Mouse (Mus musculus): ENCODE data around the gene Zfp456. TPM values are rescaled to one million over a fixed set of nuclear protein-coding genes. Genes with fewer than 3 reads are reported as not detected.

Zfp456 gene
- total and polyA plus RNA-seq, 3 experiments: 2.4 to 7.4 (median 4.7) TPM

- Histone ChIP-seq H3K4me2 (ENCODE audit: insufficient read depth, low read depth, poor library complexity, severe bottlenecking) (peak overlapping the region; percentile 80), H3K4me1 (ENCODE audit: control insufficient read depth in 1 of 2, insufficient read depth in 2 of 2) (peaks cover 0 to 25% of the 10 kb centered on the region in 2 experiments; a peak in 2 of 4 replicates), H3K9me3 (replicated peaks; ENCODE audit: low read length) (peaks cover 4% of the 10 kb centered on the region), H3K36me3 (replicated peaks in 1 of 2; ENCODE audit: control insufficient read depth in 1 of 2, insufficient read depth in 1 of 2, low read length in 1 of 2) (peaks cover 0 to 7% of the 10 kb centered on the region in 2 experiments), H3K27ac (ENCODE audit: insufficient read depth, low read depth) (no peak overlapping the region), H3K27me3 (replicated peaks) (no peaks in the 10 kb centered on the region), H3K79me2 (replicated peaks; ENCODE audit: control insufficient read depth, extremely low read depth, insufficient read depth, poor library complexity, severe bottlenecking) (peaks cover 5% of the 10 kb centered on the region), H3K4me3 (replicated peaks in 1 of 3; ENCODE audit: low read depth in 2 of 3, low read length in 2 of 3, poor library complexity in 1 of 3) (peak overlapping the region; percentile 54 to 84 (median 77)), H3K9ac (ENCODE audit: insufficient read depth, low read depth) (peak overlapping the region; percentile 51; the same call in 1 of the 2 replicates)
- dilution Hi-C loops (cut with MboI; ENCODE audit: extremely low pct_ligation_motif_present, extremely low pct_unique_long_range_greater_than_20kb, low sequenced_read_pairs) (no loop called here), in situ Hi-C loops (cut with MboI; ENCODE audit: low pct_ligation_motif_present, low pct_unique_long_range_greater_than_20kb, low sequenced_read_pairs) (no loop called here)
- DNase-seq (ENCODE audit: extremely low read depth): no peak
- TF ChIP-seq MAFK (IDR thresholded peaks at IDR 0.05; ENCODE audit: insufficient replicate concordance, low read length): no peak
- no peak for TF ChIP-seq HCFC1 (IDR thresholded peaks at IDR 0.05; ENCODE audit: low read depth, low read length)
- no peak for TF ChIP-seq UBTF (IDR thresholded peaks at IDR 0.05; ENCODE audit: low read depth, low read length)
- TF ChIP-seq RAD21 (IDR thresholded peaks at IDR 0.05; ENCODE audit: low read depth, low read length): no peak
- 0 out of 2 replicates have a peak, but pooled peaks have one; percentile 12 for TF ChIP-seq RCOR1 (conservative IDR thresholded peaks at IDR 0.05; ENCODE audit: low read depth, low read length)
- TF ChIP-seq NELFE (IDR thresholded peaks at IDR 0.05; ENCODE audit: low read depth, low read length): no peak
- TF ChIP-seq CTCF (conservative IDR thresholded peaks at IDR 0.05 in 1 of 2, IDR thresholded peaks at IDR 0.05 in 1 of 2; ENCODE audit: low read depth in 2 of 2, low read length in 2 of 2): no peak
- TF ChIP-seq JUN (IDR thresholded peaks at IDR 0.05; ENCODE audit: insufficient read depth, low read depth, low read length): no peak
Measured at GRCm38 (mm10) chr13:67332877-67333276, 42.7 kb downstream of the Zfp456 start.

- peaks cover 4% of the 10 kb centered on the region for H3K9me3 ChIP-seq (replicated peaks; ENCODE audit: low read length)
- H3K79me2 ChIP-seq (replicated peaks; ENCODE audit: control insufficient read depth, extremely low read depth, insufficient read depth, poor library complexity, severe bottlenecking): peaks cover 5% of the 10 kb centered on the region
- dilution Hi-C loops (cut with MboI; ENCODE audit: extremely low pct_ligation_motif_present, extremely low pct_unique_long_range_greater_than_20kb, low sequenced_read_pairs): no loop called here
- peak within 1 kb of the TSS; percentile 54 to 84 (median 77) for H3K4me3 ChIP-seq (replicated peaks in 1 of 3; ENCODE audit: low read depth in 2 of 3, low read length in 2 of 3, poor library complexity in 1 of 3)
- H3K27me3 ChIP-seq (replicated peaks): no peaks in the 10 kb centered on the region
- DNase-seq (ENCODE audit: extremely low read depth): peak; percentile 95
- H3K9ac ChIP-seq (ENCODE audit: insufficient read depth, low read depth): peak within 1 kb of the TSS; percentile 51
- peaks cover 0 to 7% of the 10 kb centered on the region in 2 experiments for H3K36me3 ChIP-seq (replicated peaks in 1 of 2; ENCODE audit: control insufficient read depth in 1 of 2, insufficient read depth in 1 of 2, low read length in 1 of 2)
- in situ Hi-C loops (cut with MboI; ENCODE audit: low pct_ligation_motif_present, low pct_unique_long_range_greater_than_20kb, low sequenced_read_pairs): no loop called here
- H3K27ac ChIP-seq (ENCODE audit: insufficient read depth, low read depth): 0 out of 2 replicates have a peak within 1 kb of the TSS, but pooled peaks have one; percentile 34
- H3K4me2 ChIP-seq (ENCODE audit: insufficient read depth, low read depth, poor library complexity, severe bottlenecking): peak within 1 kb of the TSS; percentile 93
- peaks cover 0 to 25% of the 10 kb centered on the region in 2 experiments; a peak in 2 of 4 replicates for H3K4me1 ChIP-seq (ENCODE audit: control insufficient read depth in 1 of 2, insufficient read depth in 2 of 2)
- TF ChIP-seq ZMIZ1 (IDR thresholded peaks at IDR 0.05; ENCODE audit: low read depth, low read length) (no peak), EP300 (IDR thresholded peaks at IDR 0.05; ENCODE audit: low read length) (0 out of 2 replicates have a peak, but pooled peaks have one; percentile 13), POLR2A (IDR thresholded peaks at IDR 0.05; ENCODE audit: low read depth, low read length) (peak; percentile 63), CTCF (conservative IDR thresholded peaks at IDR 0.05 in 1 of 2, IDR thresholded peaks at IDR 0.05 in 1 of 2; ENCODE audit: low read depth in 2 of 2, low read length in 2 of 2) (peak in 1 of 2 experiments; percentile 59; a peak in 2 of 4 replicates), TBP (conservative IDR thresholded peaks at IDR 0.05; ENCODE audit: low read depth, low read length) (peak; percentile 85), RAD21 (IDR thresholded peaks at IDR 0.05; ENCODE audit: low read depth, low read length) (peak; percentile 36), NRF1 (IDR thresholded peaks at IDR 0.05; ENCODE audit: low read depth, low read length) (no peak), ETS1 (conservative IDR thresholded peaks at IDR 0.05; ENCODE audit: low read depth, low read length) (no peak), MAX (IDR thresholded peaks at IDR 0.05; ENCODE audit: low read length) (peak; percentile 93), SMC3 (IDR thresholded peaks at IDR 0.05; ENCODE audit: low read depth, low read length) (peak; percentile 39; the same call in 1 of the 2 replicates), KAT2A (IDR thresholded peaks at IDR 0.05; ENCODE audit: insufficient replicate concordance, low read length) (peak; percentile 84; the same call in 1 of the 2 replicates), JUN (IDR thresholded peaks at IDR 0.05; ENCODE audit: insufficient read depth, low read depth, low read length) (peak; percentile 54), USF2 (conservative IDR thresholded peaks at IDR 0.05; ENCODE audit: low read depth, low read length) (no peak), TCF12 (IDR thresholded peaks at IDR 0.05; ENCODE audit: low read depth, low read length) (peak; percentile 44; the same call in 1 of the 2 replicates), MXI1 (IDR thresholded peaks at IDR 0.05; ENCODE audit: low read depth, low read length) (peak; percentile 85), PAX5 (IDR thresholded peaks at IDR 0.05; ENCODE audit: low read length) (no peak), CHD1 (IDR thresholded peaks at IDR 0.05; ENCODE audit: low read depth, low read length) (peak; percentile 17; the same call in 1 of the 2 replicates), UBTF (IDR thresholded peaks at IDR 0.05; ENCODE audit: low read depth, low read length) (no peak), BHLHE40 (IDR thresholded peaks at IDR 0.05; ENCODE audit: low read depth, low read length) (peak; percentile 46; the same call in 1 of the 2 replicates), POLR2AphosphoS2 (IDR thresholded peaks at IDR 0.05; ENCODE audit: low read depth, low read length) (no peak; the same call in 1 of the 2 replicates), MYC (IDR thresholded peaks at IDR 0.05; ENCODE audit: low read depth, low read length) (peak; percentile 89), ZNF384 (IDR thresholded peaks at IDR 0.05; ENCODE audit: low read depth, low read length) (no peak), MAZ (IDR thresholded peaks at IDR 0.05; ENCODE audit: low read depth, low read length) (no peak), HCFC1 (IDR thresholded peaks at IDR 0.05; ENCODE audit: low read depth, low read length) (peak; percentile 96), MEF2A (IDR thresholded peaks at IDR 0.05; ENCODE audit: borderline replicate concordance, low read depth, low read length) (0 out of 2 replicates have a peak, but pooled peaks have one; percentile 8), ZKSCAN1 (IDR thresholded peaks at IDR 0.05; ENCODE audit: borderline replicate concordance, low read depth, low read length) (no peak)
Measured at GRCm38 (mm10) chr13:67332019-67332724, 43.4 kb downstream of the Zfp456 start, which contains the start of gene Zfp595. Gene Zfp595 (minus strand): TSS chr13:67332570.
